Mouse (Mus musculus): ENCODE results near the gene Hhex.

- TF ChIP-seq MAFK (IDR thresholded peaks at IDR 0.05; ENCODE audit: insufficient read depth, low read depth, low read length) (no peak), CHD2 (IDR thresholded peaks at IDR 0.05; ENCODE audit: low read depth, low read length) (no peak), ZC3H11A (IDR thresholded peaks at IDR 0.05; ENCODE audit: borderline replicate concordance, low read depth, low read length) (no peak)
These were observed 637 bp downstream of the Hhex start for GRCm38 (mm10) chr19:37435041-37435852.

Measured in ES-E14 (cell line).